Mouse (Mus musculus) liver, embryonic 14.5 days (tissue): ENCODE results near the gene Gm10974. TPM values are rescaled to one million over a fixed set of nuclear protein-coding genes. Genes with fewer than 3 reads are reported as not detected.

Experiments used
- ATAC-seq: fragments of 200-750 bp; cut with Nextera tagmentation; 2 replicates; pipeline ENCODE4 v1.8.0; 2017; ENCODE audit warnings: moderate number of reproducible peaks, mild to moderate bottlenecking, moderate library complexity; ENCODE audit not compliant: insufficient read depth
- DNase-seq, 3 experiments: peaks; one replicate each; pipeline ENCODE4 v3.0.0-alpha.2; 2012 to 2013; ENCODE audit warnings: low read depth in 3 of 3, low spot score in 3 of 3
- H3K27ac ChIP-seq: fragments of 300-500 bp; sonication (generic); 2 replicates; pipeline ENCODE4 v1.5.1; 2014; ENCODE audit warnings: moderate library complexity, mild to moderate bottlenecking, control low read depth, inconsistent platforms
- H3K27me3 ChIP-seq: fragments of 300-500 bp; sonication (generic); 2 replicates; pipeline ENCODE4 v1.6.1; 2014; ENCODE audit warnings: mild to moderate bottlenecking, low read length, moderate library complexity; ENCODE audit not compliant: control insufficient read depth, insufficient read depth
- H3K36me3 ChIP-seq: fragments of 300-500 bp; sonication (generic); replicated peaks from 2 replicates; pipeline ENCODE4 v1.6.1; 2014; ENCODE audit warnings: low read depth; ENCODE audit not compliant: control insufficient read depth, insufficient read depth
- H3K4me1 ChIP-seq, 2 experiments: fragments of 200-500 bp in 1 of 2; fragments of 300-500 bp in 1 of 2; sonication (generic) in 1 of 2; replicated peaks; 2 replicates each; pipeline ENCODE4 v1.6.1; 2012 to 2014; ENCODE audit warnings: antibody characterized with exemption in 1 of 2, inconsistent platforms in 1 of 2, low read length in 1 of 2; ENCODE audit not compliant: control insufficient read depth in 2 of 2, insufficient read depth in 2 of 2
- H3K4me2 ChIP-seq: fragments of 300-500 bp; sonication (generic); 2 replicates; pipeline ENCODE4 v1.6.1; 2014; ENCODE audit warnings: low read depth, mild to moderate bottlenecking, control low read depth, moderate library complexity
- H3K4me3 ChIP-seq, 2 experiments: fragments of 200-500 bp in 1 of 2; fragments of 300-500 bp in 1 of 2; sonication (generic) in 1 of 2; 2 replicates each; pipeline ENCODE4 v1.5.1; 2012 to 2014; ENCODE audit warnings: low read depth in 2 of 2, low read length in 2 of 2, mild to moderate bottlenecking in 2 of 2, control low read depth in 1 of 2, inconsistent platforms in 1 of 2, moderate library complexity in 1 of 2; ENCODE audit not compliant: insufficient read depth in 1 of 2
- H3K9ac ChIP-seq: fragments of 300-500 bp; sonication (generic); replicated peaks from 2 replicates; pipeline ENCODE4 v1.6.1; 2014; ENCODE audit warnings: mild to moderate bottlenecking, control low read depth, moderate library complexity
- H3K9me3 ChIP-seq: fragments of 300-500 bp; sonication (generic); 2 replicates; pipeline ENCODE4 v1.6.1; 2016; ENCODE audit warnings: low read length, mixed read lengths; ENCODE audit not compliant: control insufficient read depth
- CTCF ChIP-seq: IDR thresholded peaks from 2 replicates; pipeline ENCODE4 v1.5.1; 2016; ENCODE audit warnings: antibody characterized with exemption, low read depth, control low read depth
- EP300 ChIP-seq: IDR thresholded peaks from 2 replicates; pipeline ENCODE4 v1.6.1; 2016; ENCODE audit warnings: antibody characterized with exemption, low read depth
- WGBS: fragments of 180-500 bp; shearing (Covaris S2); extraction: QIAGEN DNeasy Blood & Tissue Kit; methylation state at CpG from one replicate; pipeline ENCODE4 v1.1.7; 2014; ENCODE audit not compliant: insufficient replicate concordance; 5-methylcytosine and 5-hydroxymethylcytosine counted together
- polyA plus RNA-seq, 2 experiments: library from polyadenylated mRNA; depleted of rRNA in 1 of 2; stranded (reverse) in 1 of 2; unstranded in 1 of 2; fragments of >200 nt; fragmentation: Nextera tagmentation in 1 of 2; extraction: Ambion mirVana in 1 of 2; gene quantifications; 2 replicates each; pipeline versions ENCODE4 v1.2.1 to v1.2.3; 2012 to 2014

Gm10974 gene
- polyA plus RNA-seq, 2 experiments, result not detected

- Histone ChIP-seq H3K27ac (no peak overlapping the region), H3K9ac (no peak overlapping the region), H3K27me3 (no peaks in the 10 kb centered on the region), H3K36me3 (no peaks in the 10 kb centered on the region), H3K4me2 (no peak overlapping the region), H3K4me3 (no peak overlapping the region), H3K9me3 (no peaks in the 10 kb centered on the region), H3K4me1 (peaks cover 0 to 17% of the 10 kb centered on the region in 2 experiments; a peak in 2 of 4 replicates)
- TF ChIP-seq CTCF (no peak), EP300 (no peak)
- DNase-seq, result no peak
- WGBS, result 69% methylated on average over 5 of the region's 5 CpGs
- no peak for ATAC-seq
These were observed 3.6 kb downstream of the Gm10974 start for GRCm38 (mm10) chr7:66369071-66369933.

GRCm38 (mm10) chr7:66369934-66370445, 4.3 kb downstream of the Gm10974 start:
- no peak overlapping the region for H3K4me3 ChIP-seq
- H3K9ac ChIP-seq, result no peak overlapping the region
- H3K36me3 ChIP-seq, result no peaks in the 10 kb centered on the region
- 70% methylated on average over 5 of the region's 5 CpGs for WGBS
- no peaks in the 10 kb centered on the region for H3K27me3 ChIP-seq
- no peaks in the 10 kb centered on the region for H3K9me3 ChIP-seq
- H3K4me2 ChIP-seq, result no peak overlapping the region
- DNase-seq, result no peak
- H3K27ac ChIP-seq, result no peak overlapping the region
- peaks cover 0 to 17% of the 10 kb centered on the region in 2 experiments; a peak in 2 of 4 replicates for H3K4me1 ChIP-seq
- TF ChIP-seq EP300 (no peak), CTCF (no peak)
- ATAC-seq, result no peak

- Histone ChIP-seq H3K36me3 (no peaks in the 10 kb centered on the region), H3K9me3 (no peaks in the 10 kb centered on the region), H3K4me1 (peaks cover 0 to 17% of the 10 kb centered on the region in 2 experiments; a peak in 2 of 4 replicates), H3K9ac (no peak overlapping the region), H3K27me3 (no peaks in the 10 kb centered on the region), H3K4me2 (no peak overlapping the region), H3K4me3 (no peak overlapping the region), H3K27ac (no peak overlapping the region)
- TF ChIP-seq CTCF, result no peak
- no peak for TF ChIP-seq EP300
- no peak for DNase-seq
- no peak; the same call in 1 of the 2 replicates for ATAC-seq
- WGBS, result 61% methylated on average over 6 of the region's 6 CpGs
These were observed 5.3 kb downstream of the Gm10974 start for GRCm38 (mm10) chr7:66370970-66371369.

GRCm38 (mm10) chr7:66373391-66373790, 7.7 kb downstream of the Gm10974 start:
- Histone ChIP-seq H3K4me3 (no peak overlapping the region), H3K9me3 (no peaks in the 10 kb centered on the region), H3K36me3 (no peaks in the 10 kb centered on the region), H3K27ac (no peak overlapping the region), H3K9ac (no peak overlapping the region), H3K27me3 (no peaks in the 10 kb centered on the region), H3K4me1 (peaks cover 0 to 17% of the 10 kb centered on the region in 2 experiments; a peak in 2 of 4 replicates), H3K4me2 (no peak overlapping the region)
- ATAC-seq (no peak), DNase-seq (no peak)
- TF ChIP-seq CTCF (no peak), EP300 (no peak)
- 64% methylated on average over 3 of the region's 3 CpGs for WGBS

GRCm38 (mm10) chr7:66375736-66376135, 10.0 kb downstream of the Gm10974 start:
- WGBS, result 68% methylated on average over 4 of the region's 4 CpGs

More at GRCm38 (mm10) chr7:66375736-66376135, 10.0 kb downstream of the Gm10974 start:
- Histone ChIP-seq H3K36me3 (no peaks in the 10 kb centered on the region), H3K4me3 (no peak overlapping the region), H3K27ac (no peak overlapping the region), H3K9me3 (no peaks in the 10 kb centered on the region), H3K27me3 (no peaks in the 10 kb centered on the region), H3K4me1 (peaks cover 0 to 7% of the 10 kb centered on the region in 2 experiments; a peak in 1 of 4 replicates), H3K4me2 (no peak overlapping the region), H3K9ac (no peak overlapping the region)
- DNase-seq (no peak), ATAC-seq (no peak)
- TF ChIP-seq EP300 (no peak), CTCF (no peak)
